Mouse (Mus musculus): ENCODE measurements at regions not wholly inside any gene's neighbourhood (a gene's known extent, or its start where the extent isn't known, plus 50 kb on each side); places are given as distances from the start of the nearest gene placed in this dataset.

- Histone ChIP-seq H3K9me3 (ENCODE audit: control insufficient read depth, low read length) (no peaks in the 10 kb centered on the region), H3K4me2 (ENCODE audit: low read depth, low read length, severe bottlenecking) (no peak overlapping the region), H3K4me3 (ENCODE audit: low read depth, low read length) (no peak overlapping the region), H3K27me3 (ENCODE audit: control insufficient read depth, insufficient read depth, low read length) (no peaks in the 10 kb centered on the region), H3K27ac (ENCODE audit: low read depth, low read length) (no peak overlapping the region), H3K9ac (ENCODE audit: low read length) (no peak overlapping the region), H3K4me1 (replicated peaks; ENCODE audit: control insufficient read depth, insufficient read depth, low read length) (peaks cover 4% of the 10 kb centered on the region; the same call in 1 of the 2 replicates), H3K36me3 (ENCODE audit: control insufficient read depth, insufficient read depth, low read length) (no peaks in the 10 kb centered on the region)
- ATAC-seq (replicated peaks; ENCODE audit: low FRiP score) (no peak), DNase-seq (ENCODE audit: low spot score) (no peak)
- 48% methylated on average over 7 of the region's 7 CpGs for WGBS
Measured at GRCm38 (mm10) chr8:8947516-8948161, 257.3 kb upstream of the Arglu1 start.

- no peaks in the 10 kb centered on the region for H3K36me3 ChIP-seq (ENCODE audit: control insufficient read depth, insufficient read depth, low read length)
- H3K27me3 ChIP-seq (ENCODE audit: control insufficient read depth, insufficient read depth, low read length), result no peaks in the 10 kb centered on the region
- no peak overlapping the region for H3K9ac ChIP-seq (ENCODE audit: low read length)
- H3K4me2 ChIP-seq (ENCODE audit: low read depth, low read length, severe bottlenecking), result no peak overlapping the region
- no peak for ATAC-seq (replicated peaks; ENCODE audit: low FRiP score)
- no peaks in the 10 kb centered on the region for H3K9me3 ChIP-seq (ENCODE audit: control insufficient read depth, low read length)
- DNase-seq (ENCODE audit: low spot score), result no peak
- H3K4me1 ChIP-seq (replicated peaks; ENCODE audit: control insufficient read depth, insufficient read depth, low read length), result no peaks in the 10 kb centered on the region; the same call in 1 of the 2 replicates
- H3K27ac ChIP-seq (ENCODE audit: low read depth, low read length), result no peak overlapping the region
- WGBS, result 42% methylated on average over 6 of the region's 6 CpGs
- no peak overlapping the region for H3K4me3 ChIP-seq (ENCODE audit: low read depth, low read length)
Measured at GRCm38 (mm10) chr8:8942991-8943390, 252.7 kb upstream of the Arglu1 start.

- ATAC-seq (replicated peaks; ENCODE audit: low FRiP score), result 0 out of 2 replicates have a peak, but pooled peaks have one; percentile 27
- H3K9me3 ChIP-seq (ENCODE audit: control insufficient read depth, low read length), result no peaks in the 10 kb centered on the region
- no peak overlapping the region for H3K4me2 ChIP-seq (ENCODE audit: low read depth, low read length, severe bottlenecking)
- WGBS, result 80% methylated on average over 4 of the region's 4 CpGs
- no peak overlapping the region for H3K27ac ChIP-seq (ENCODE audit: low read depth, low read length)
- H3K4me1 ChIP-seq (replicated peaks; ENCODE audit: control insufficient read depth, insufficient read depth, low read length), result no peaks in the 10 kb centered on the region
- no peak for DNase-seq (ENCODE audit: low spot score)
- no peaks in the 10 kb centered on the region for H3K27me3 ChIP-seq (ENCODE audit: control insufficient read depth, insufficient read depth, low read length)
- no peaks in the 10 kb centered on the region for H3K36me3 ChIP-seq (ENCODE audit: control insufficient read depth, insufficient read depth, low read length)
- no peak overlapping the region for H3K4me3 ChIP-seq (ENCODE audit: low read depth, low read length)
- H3K9ac ChIP-seq (ENCODE audit: low read length), result no peak overlapping the region
Measured at GRCm38 (mm10) chr8:8940899-8941298, 250.6 kb upstream of the Arglu1 start.

GRCm38 (mm10) chr8:8938536-8938935 is 248.2 kb upstream of the Arglu1 start:
- Histone ChIP-seq H3K27ac (ENCODE audit: low read depth, low read length) (no peak overlapping the region), H3K4me2 (ENCODE audit: low read depth, low read length, severe bottlenecking) (no peak overlapping the region), H3K9ac (ENCODE audit: low read length) (no peak overlapping the region), H3K27me3 (ENCODE audit: control insufficient read depth, insufficient read depth, low read length) (no peaks in the 10 kb centered on the region), H3K36me3 (ENCODE audit: control insufficient read depth, insufficient read depth, low read length) (no peaks in the 10 kb centered on the region), H3K4me3 (ENCODE audit: low read depth, low read length) (no peak overlapping the region), H3K9me3 (ENCODE audit: control insufficient read depth, low read length) (no peaks in the 10 kb centered on the region), H3K4me1 (replicated peaks; ENCODE audit: control insufficient read depth, insufficient read depth, low read length) (no peaks in the 10 kb centered on the region)
- ATAC-seq (replicated peaks; ENCODE audit: low FRiP score) (no peak), DNase-seq (ENCODE audit: low spot score) (no peak)
- 84% methylated on average over 7 of the region's 7 CpGs for WGBS

GRCm38 (mm10) chr8:8932466-8932865 is 242.1 kb upstream of the Arglu1 start:
- Histone ChIP-seq H3K4me2 (ENCODE audit: low read depth, low read length, severe bottlenecking) (no peak overlapping the region), H3K27ac (ENCODE audit: low read depth, low read length) (no peak overlapping the region), H3K4me1 (replicated peaks; ENCODE audit: control insufficient read depth, insufficient read depth, low read length) (no peaks in the 10 kb centered on the region), H3K4me3 (ENCODE audit: low read depth, low read length) (no peak overlapping the region), H3K36me3 (ENCODE audit: control insufficient read depth, insufficient read depth, low read length) (no peaks in the 10 kb centered on the region), H3K9ac (ENCODE audit: low read length) (no peak overlapping the region), H3K27me3 (ENCODE audit: control insufficient read depth, insufficient read depth, low read length) (no peaks in the 10 kb centered on the region), H3K9me3 (ENCODE audit: control insufficient read depth, low read length) (no peaks in the 10 kb centered on the region)
- no peak for DNase-seq (ENCODE audit: low spot score)
- WGBS, result 76% methylated on average over 3 of the region's 3 CpGs
- ATAC-seq (replicated peaks; ENCODE audit: low FRiP score), result no peak

- no peaks in the 10 kb centered on the region for H3K36me3 ChIP-seq (ENCODE audit: control insufficient read depth, insufficient read depth, low read length)
- WGBS, result 85% methylated on average over 6 of the region's 6 CpGs
- H3K27ac ChIP-seq (ENCODE audit: low read depth, low read length), result no peak overlapping the region
- DNase-seq (ENCODE audit: low spot score), result no peak
- no peaks in the 10 kb centered on the region for H3K4me1 ChIP-seq (replicated peaks; ENCODE audit: control insufficient read depth, insufficient read depth, low read length)
- H3K4me3 ChIP-seq (ENCODE audit: low read depth, low read length), result no peak overlapping the region
- no peaks in the 10 kb centered on the region for H3K9me3 ChIP-seq (ENCODE audit: control insufficient read depth, low read length)
- ATAC-seq (replicated peaks; ENCODE audit: low FRiP score), result no peak
- no peak overlapping the region for H3K4me2 ChIP-seq (ENCODE audit: low read depth, low read length, severe bottlenecking)
- H3K9ac ChIP-seq (ENCODE audit: low read length), result no peak overlapping the region
- H3K27me3 ChIP-seq (ENCODE audit: control insufficient read depth, insufficient read depth, low read length), result no peaks in the 10 kb centered on the region
Measured at GRCm38 (mm10) chr8:8931746-8932145, 241.4 kb upstream of the Arglu1 start.

- Histone ChIP-seq H3K4me1 (replicated peaks; ENCODE audit: control insufficient read depth, insufficient read depth, low read length) (no peaks in the 10 kb centered on the region), H3K27me3 (ENCODE audit: control insufficient read depth, insufficient read depth, low read length) (no peaks in the 10 kb centered on the region), H3K4me3 (ENCODE audit: low read depth, low read length) (no peak overlapping the region), H3K4me2 (ENCODE audit: low read depth, low read length, severe bottlenecking) (no peak overlapping the region), H3K36me3 (ENCODE audit: control insufficient read depth, insufficient read depth, low read length) (no peaks in the 10 kb centered on the region), H3K9me3 (ENCODE audit: control insufficient read depth, low read length) (no peaks in the 10 kb centered on the region), H3K9ac (ENCODE audit: low read length) (no peak overlapping the region), H3K27ac (ENCODE audit: low read depth, low read length) (no peak overlapping the region)
- no peak for ATAC-seq (replicated peaks; ENCODE audit: low FRiP score)
- WGBS, result 76% methylated on average over 18 of the region's 18 CpGs
- DNase-seq (ENCODE audit: low spot score), result no peak
Measured at GRCm38 (mm10) chr8:8928074-8928862, 237.9 kb upstream of the Arglu1 start.

- H3K36me3 ChIP-seq (ENCODE audit: control insufficient read depth, insufficient read depth, low read length), result no peaks in the 10 kb centered on the region
- H3K27ac ChIP-seq (ENCODE audit: low read depth, low read length), result no peak overlapping the region
- peaks cover 8% of the 10 kb centered on the region; the same call in 1 of the 2 replicates for H3K4me1 ChIP-seq (replicated peaks; ENCODE audit: control insufficient read depth, insufficient read depth, low read length)
- H3K27me3 ChIP-seq (ENCODE audit: control insufficient read depth, insufficient read depth, low read length), result no peaks in the 10 kb centered on the region
- no peak for DNase-seq (ENCODE audit: low spot score)
- H3K9ac ChIP-seq (ENCODE audit: low read length), result no peak overlapping the region
- H3K4me2 ChIP-seq (ENCODE audit: low read depth, low read length, severe bottlenecking), result no peak overlapping the region
- H3K9me3 ChIP-seq (ENCODE audit: control insufficient read depth, low read length), result no peaks in the 10 kb centered on the region
- no peak for ATAC-seq (replicated peaks; ENCODE audit: low FRiP score)
- no peak overlapping the region for H3K4me3 ChIP-seq (ENCODE audit: low read depth, low read length)
- WGBS, result 28% methylated on average over 2 of the region's 2 CpGs
Measured at GRCm38 (mm10) chr8:8921446-8921845, 231.1 kb upstream of the Arglu1 start.
